Mouse (Mus musculus): ENCODE data around the gene Ptbp3. TPM values are rescaled to one million over a fixed set of nuclear protein-coding genes. Genes with fewer than 3 reads are reported as not detected.

The Ptbp3 gene
- total RNA-seq, 4 experiments from 2014 or later, result 26.8 to 33.7 (median 29.1) TPM

- DNase-seq (ENCODE audit: low spot score in 2 of 2), result peak; percentile 35 to 52
Measured at GRCm38 (mm10) chr4:59437990-59438854, 110.9 kb downstream of the Ptbp3 start, which contains the start of gene Susd1. Gene Susd1 (minus strand): TSS chr4:59438633.

- DNase-seq (ENCODE audit: low spot score in 2 of 2), result no peak
Measured at GRCm38 (mm10) chr4:59435951-59436350, 113.2 kb downstream of the Ptbp3 start.

- DNase-seq (ENCODE audit: low spot score in 2 of 2), result no peak
Measured at GRCm38 (mm10) chr4:59434039-59434438, 115.1 kb downstream of the Ptbp3 start.

DNA sequence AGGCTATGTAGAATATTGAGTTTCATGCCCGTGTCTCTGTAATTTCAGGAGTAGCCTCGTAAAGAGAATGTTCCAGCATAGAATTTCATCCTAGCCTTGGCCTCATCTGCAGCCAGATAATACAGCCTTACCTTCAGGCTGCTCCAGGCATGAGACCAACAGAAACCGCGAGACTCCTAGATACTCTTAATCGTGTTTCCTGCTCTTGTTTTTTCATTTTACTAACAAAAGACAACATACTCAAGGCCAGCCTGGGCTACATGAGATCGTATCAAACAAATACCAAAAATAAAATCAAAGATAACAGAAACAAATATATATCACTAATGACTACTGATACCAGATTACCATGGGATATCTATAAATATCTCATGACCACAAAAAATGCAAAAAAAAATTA is 120.0 kb downstream of the Ptbp3 start:
- DNase-seq (ENCODE audit: low spot score in 2 of 2), result no peak

DNA sequence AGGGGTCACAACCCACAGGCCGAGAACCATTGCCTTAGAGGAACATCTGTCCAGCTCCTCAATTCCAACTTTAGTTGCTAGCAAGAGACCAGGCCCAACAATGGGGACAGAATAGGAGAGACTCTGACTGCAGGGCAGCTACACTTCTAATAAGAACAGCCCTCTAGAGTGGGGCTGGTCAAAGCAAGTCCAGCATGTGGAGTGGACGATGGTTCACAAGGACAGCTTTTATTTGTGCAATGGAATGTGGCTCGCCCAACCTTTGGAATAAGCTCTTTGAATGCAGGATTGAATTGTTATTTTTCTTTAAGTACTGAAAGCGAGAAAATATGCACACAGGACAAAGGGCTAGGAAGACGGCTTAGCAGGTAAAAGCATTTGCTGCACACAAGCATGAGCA is 122.7 kb downstream of the Ptbp3 start:
- no peak for DNase-seq (ENCODE audit: low spot score in 2 of 2)

GRCm38 (mm10) chr4:59422808-59423207 is 126.4 kb downstream of the Ptbp3 start:
- no peak for DNase-seq (ENCODE audit: low spot score in 2 of 2)

- no peak for DNase-seq (ENCODE audit: low spot score in 2 of 2)
Measured at GRCm38 (mm10) chr4:59422025-59422783, 127.0 kb downstream of the Ptbp3 start.

Other genes with a start within 250 kb of the Ptbp3 start
- 10 to 100 TPM in 1 of 4 experiments, 1 to 10 TPM in 3; 7.8 to 11.2 (median 9.8) TPM for gene Susd1, start 110.7 kb downstream of the Ptbp3 start, total RNA-seq (2022)
- gene Hsdl2, start 32.2 kb upstream of the Ptbp3 start, total RNA-seq (2022), result 10 to 100 TPM; 26.0 to 31.1 (median 29.2) TPM
- 10 to 100 TPM; 12.3 to 14.2 (median 13.2) TPM for gene E130308A19Rik, start 76.8 kb upstream of the Ptbp3 start, total RNA-seq (2022)

Data from left cerebral cortex, adult 8-10 months (tissue).